Mouse (Mus musculus) bone marrow, adult 2 months (tissue): ENCODE results near the gene Mycbpap.

Experiments used
- CTCF ChIP-seq: fragments of 200-500 bp; IDR thresholded peaks from 2 replicates; pipeline ENCODE4 v1.5.1; 2011; ENCODE audit warnings: low read length, control low read depth; ENCODE audit not compliant: control insufficient read depth, insufficient read depth
- POLR2A ChIP-seq: fragments of 200-500 bp; IDR thresholded peaks from 2 replicates; pipeline ENCODE4 v1.6.1; 2011; ENCODE audit warnings: low read depth, mild to moderate bottlenecking, control low read depth, low read length, borderline replicate concordance; ENCODE audit not compliant: control insufficient read depth

- TF ChIP-seq POLR2A: no peak
- no peak for TF ChIP-seq CTCF
Measured at GRCm38 (mm10) chr11:94485223-94485622, 36.3 kb downstream of the Mycbpap start.
